Mouse (Mus musculus): Measurements from ENCODE around the gene Stx2.
"Not testable (repeated sequence)": the region's sequence is repeated elsewhere in the genome, so short reads cannot be mapped to it uniquely, and the experiment has no call there.

DNA sequence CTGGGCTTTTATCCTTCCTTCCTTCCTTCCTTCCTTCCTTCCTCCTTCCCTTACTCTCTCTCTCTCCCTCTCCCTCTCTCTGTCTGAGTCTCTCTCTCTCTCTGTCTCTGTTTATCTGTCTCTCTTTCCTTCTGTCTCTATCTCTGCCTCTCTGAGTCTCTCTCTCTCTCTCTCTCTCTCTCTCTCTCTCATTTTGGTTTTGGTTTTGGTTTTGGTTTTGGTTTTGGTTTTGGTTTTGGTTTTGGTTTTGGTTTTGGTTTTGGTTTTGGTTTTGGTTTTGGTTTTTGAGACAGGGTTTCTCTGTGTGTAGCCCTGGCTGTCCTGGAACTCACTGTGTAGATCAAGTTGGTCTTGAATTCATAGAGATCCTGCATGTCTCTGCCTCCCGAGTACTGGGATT lies 30.9 kb downstream of the Stx2 start:
- not testable (repeated sequence) for TF ChIP-seq CHD2 (IDR thresholded peaks at IDR 0.05; ENCODE audit: low read length); EP300 (IDR thresholded peaks at IDR 0.05; ENCODE audit: low read length); ZMIZ1 (IDR thresholded peaks at IDR 0.05; ENCODE audit: low read depth, low read length); ZKSCAN1 (IDR thresholded peaks at IDR 0.05; ENCODE audit: borderline replicate concordance, low read depth, low read length); POLR2A (IDR thresholded peaks at IDR 0.05; ENCODE audit: low read depth, low read length); NELFE (IDR thresholded peaks at IDR 0.05; ENCODE audit: low read depth, low read length); CTCF (conservative IDR thresholded peaks at IDR 0.05 in 1 of 2, IDR thresholded peaks at IDR 0.05 in 1 of 2; ENCODE audit: low read depth in 2 of 2, low read length in 2 of 2); MAX (IDR thresholded peaks at IDR 0.05; ENCODE audit: low read length)
